Mouse (Mus musculus): ENCODE measurements around the gene Clec4d.

DNA sequence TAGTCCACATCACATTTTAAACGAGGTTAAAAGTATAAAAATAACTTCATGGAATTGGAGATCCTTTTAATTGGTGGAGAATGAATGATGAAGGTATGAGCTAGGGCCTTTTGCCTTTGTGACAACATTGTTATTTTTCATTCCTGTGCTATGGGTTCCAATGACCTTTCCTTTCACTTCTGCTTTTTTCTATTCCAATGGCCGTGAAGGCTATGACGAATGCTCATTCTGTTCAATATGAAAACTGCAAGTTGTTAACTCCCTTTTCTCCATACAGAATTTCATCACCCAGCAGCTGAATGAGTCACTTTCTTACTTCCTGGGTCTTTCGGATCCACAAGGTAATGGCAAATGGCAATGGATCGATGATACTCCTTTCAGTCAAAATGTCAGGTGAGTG is 17.7 kb upstream of the Clec4d start:
- no peak for TF ChIP-seq CTCF (IDR thresholded peaks at IDR 0.05; ENCODE audit: extremely low read depth, insufficient read depth, low read length)
- no peak for TF ChIP-seq POLR2A (IDR thresholded peaks at IDR 0.05; ENCODE audit: extremely low read depth, insufficient read depth, low read length)

Measured in cortical plate, adult 2 months (tissue).